Mouse (Mus musculus) intestine, embryonic 14.5 days (tissue): ENCODE results near the gene Zfp518b. TPM values are rescaled to one million over a fixed set of nuclear protein-coding genes. Genes with fewer than 3 reads are reported as not detected.

ENCODE experiments used
- ATAC-seq: fragments of 200-750 bp; cut with Nextera tagmentation; replicated peaks from 2 replicates; pipeline ENCODE4 v1.8.0; 2017; ENCODE audit warnings: low read depth, moderate number of reproducible peaks, moderate TSS enrichment, moderate library complexity; ENCODE audit not compliant: low FRiP score, low TSS enrichment
- DNase-seq: peaks from one replicate; pipeline ENCODE4 v3.0.0-alpha.2; 2018; ENCODE audit warnings: low spot score
- H3K27ac ChIP-seq: fragments of 300-500 bp; sonication (generic); 2 replicates; pipeline ENCODE4 v1.5.1; 2014; ENCODE audit warnings: low read depth, mild to moderate bottlenecking, control low read depth
- H3K27me3 ChIP-seq: fragments of 300-500 bp; sonication (generic); replicated peaks from 2 replicates; pipeline ENCODE4 v1.6.1; 2014; ENCODE audit warnings: low read length, control low read depth; ENCODE audit not compliant: control insufficient read depth, insufficient read depth
- H3K36me3 ChIP-seq: fragments of 300-500 bp; sonication (generic); 2 replicates; pipeline ENCODE4 v1.6.1; 2014; ENCODE audit warnings: low read length, control low read depth; ENCODE audit not compliant: control insufficient read depth, insufficient read depth
- H3K4me1 ChIP-seq: fragments of 300-500 bp; sonication (generic); replicated peaks from 2 replicates; pipeline ENCODE4 v1.6.1; 2014; ENCODE audit warnings: low read length, control low read depth, mixed read lengths; ENCODE audit not compliant: control insufficient read depth, insufficient read depth
- H3K4me2 ChIP-seq: fragments of 300-500 bp; sonication (generic); 2 replicates; pipeline ENCODE4 v1.6.1; 2014; ENCODE audit warnings: low read length
- H3K4me3 ChIP-seq: fragments of 300-500 bp; sonication (generic); 2 replicates; pipeline ENCODE4 v1.5.1; 2014; ENCODE audit warnings: low read depth, low read length, control low read depth, mixed read lengths
- H3K9ac ChIP-seq: fragments of 300-500 bp; sonication (generic); 2 replicates; pipeline ENCODE4 v1.6.1; 2014; ENCODE audit warnings: mild to moderate bottlenecking, low read length
- H3K9me3 ChIP-seq: fragments of 300-500 bp; sonication (generic); 2 replicates; pipeline ENCODE4 v1.6.1; 2016; ENCODE audit warnings: low read length, control low read depth; ENCODE audit not compliant: control insufficient read depth
- WGBS: fragments of 180-500 bp; shearing (Covaris S2); extraction: QIAGEN DNeasy Blood & Tissue Kit; methylation state at CpG from one replicate; pipeline ENCODE4 v1.1.7; 2014; 5-methylcytosine and 5-hydroxymethylcytosine counted together
- polyA plus RNA-seq: library from polyadenylated mRNA; unstranded; fragments of >200 nt; fragmentation: Nextera tagmentation; extraction: Ambion mirVana; gene quantifications from 2 replicates; pipeline ENCODE4 v1.2.1, GENCODE M21; 2014

Zfp518b gene
- polyA plus RNA-seq, 1 experiment from 2014 or later = 17.0 TPM

GRCm38 (mm10) chr5:38692859-38693258 lies 8.2 kb upstream of the Zfp518b start:
- Histone ChIP-seq H3K36me3 (no peaks in the 10 kb centered on the region), H3K27ac (no peak overlapping the region), H3K4me3 (no peak overlapping the region), H3K4me1 (no peaks in the 10 kb centered on the region), H3K27me3 (no peaks in the 10 kb centered on the region), H3K4me2 (no peak overlapping the region), H3K9me3 (no peaks in the 10 kb centered on the region), H3K9ac (no peak overlapping the region)
- WGBS = 72% methylated on average over 6 of the region's 6 CpGs
- ATAC-seq (no peak), DNase-seq (no peak)

- ATAC-seq (no peak), DNase-seq (no peak)
- Histone ChIP-seq H3K4me3 (no peak overlapping the region), H3K27me3 (no peaks in the 10 kb centered on the region), H3K4me1 (no peaks in the 10 kb centered on the region), H3K36me3 (no peaks in the 10 kb centered on the region), H3K9ac (no peak overlapping the region), H3K9me3 (no peaks in the 10 kb centered on the region), H3K4me2 (no peak overlapping the region), H3K27ac (no peak overlapping the region)
- WGBS = 87% methylated on average over 6 of the region's 6 CpGs
Measured at GRCm38 (mm10) chr5:38689186-38689585, 4.6 kb upstream of the Zfp518b start.

GRCm38 (mm10) chr5:38687694-38688093 lies 3.1 kb upstream of the Zfp518b start:
- DNase-seq (no peak), ATAC-seq (no peak)
- no peak overlapping the region for H3K4me3 ChIP-seq
- no peaks in the 10 kb centered on the region for H3K9me3 ChIP-seq
- no peaks in the 10 kb centered on the region for H3K27me3 ChIP-seq
- H3K4me1 ChIP-seq = peaks cover 4% of the 10 kb centered on the region
- H3K4me2 ChIP-seq = no peak overlapping the region
- no peak overlapping the region for H3K9ac ChIP-seq
- H3K27ac ChIP-seq = no peak overlapping the region
- 85% methylated on average over 1 of the region's 1 CpGs for WGBS
- H3K36me3 ChIP-seq = 0 out of 2 replicates have a peak, but pooled peaks cover under 1% of the 10 kb centered on the region

GRCm38 (mm10) chr5:38658836-38659235 lies 25.8 kb downstream of the Zfp518b start:
- no peak overlapping the region for H3K27ac ChIP-seq
- no peak overlapping the region for H3K4me3 ChIP-seq
- DNase-seq (no peak), ATAC-seq (no peak)
- no peaks in the 10 kb centered on the region for H3K36me3 ChIP-seq
- no peaks in the 10 kb centered on the region for H3K27me3 ChIP-seq
- H3K4me1 ChIP-seq = no peaks in the 10 kb centered on the region
- 92% methylated on average over 5 of the region's 5 CpGs for WGBS
- H3K9me3 ChIP-seq = no peaks in the 10 kb centered on the region
- no peak overlapping the region for H3K9ac ChIP-seq
- H3K4me2 ChIP-seq = no peak overlapping the region

GRCm38 (mm10) chr5:38656204-38656603 lies 28.4 kb downstream of the Zfp518b start:
- Histone ChIP-seq H3K27me3 (no peaks in the 10 kb centered on the region), H3K4me2 (no peak overlapping the region), H3K9ac (no peak overlapping the region), H3K4me3 (no peak overlapping the region), H3K36me3 (no peaks in the 10 kb centered on the region), H3K4me1 (no peaks in the 10 kb centered on the region), H3K27ac (no peak overlapping the region), H3K9me3 (no peaks in the 10 kb centered on the region)
- DNase-seq (no peak), ATAC-seq (no peak)
- WGBS = 57% methylated on average over 6 of the region's 6 CpGs

GRCm38 (mm10) chr5:38655421-38655928 lies 29.2 kb downstream of the Zfp518b start:
- no peak overlapping the region for H3K4me2 ChIP-seq
- H3K36me3 ChIP-seq = no peaks in the 10 kb centered on the region
- no peaks in the 10 kb centered on the region for H3K4me1 ChIP-seq
- no peak overlapping the region for H3K9ac ChIP-seq
- H3K9me3 ChIP-seq = no peaks in the 10 kb centered on the region
- no peaks in the 10 kb centered on the region for H3K27me3 ChIP-seq
- H3K4me3 ChIP-seq = no peak overlapping the region
- DNase-seq (no peak), ATAC-seq (no peak)
- H3K27ac ChIP-seq = no peak overlapping the region
- 66% methylated on average over 12 of the region's 12 CpGs for WGBS

GRCm38 (mm10) chr5:38654571-38654970 lies 30.1 kb downstream of the Zfp518b start:
- no peaks in the 10 kb centered on the region for H3K36me3 ChIP-seq
- H3K4me1 ChIP-seq = no peaks in the 10 kb centered on the region
- no peak overlapping the region for H3K9ac ChIP-seq
- no peaks in the 10 kb centered on the region for H3K27me3 ChIP-seq
- DNase-seq (no peak), ATAC-seq (no peak)
- no peak overlapping the region for H3K4me2 ChIP-seq
- no peak overlapping the region for H3K27ac ChIP-seq
- no peak overlapping the region for H3K4me3 ChIP-seq
- no peaks in the 10 kb centered on the region for H3K9me3 ChIP-seq
- WGBS = 65% methylated on average over 1 of the region's 1 CpGs

GRCm38 (mm10) chr5:38653101-38653500 lies 31.5 kb downstream of the Zfp518b start:
- H3K9ac ChIP-seq = no peak overlapping the region
- H3K27me3 ChIP-seq = no peaks in the 10 kb centered on the region
- no peaks in the 10 kb centered on the region for H3K36me3 ChIP-seq
- H3K4me2 ChIP-seq = no peak overlapping the region
- H3K9me3 ChIP-seq = no peaks in the 10 kb centered on the region
- 63% methylated on average over 2 of the region's 2 CpGs for WGBS
- no peak for DNase-seq
- no peaks in the 10 kb centered on the region for H3K4me1 ChIP-seq
- no peak for ATAC-seq
- no peak overlapping the region for H3K4me3 ChIP-seq
- no peak overlapping the region for H3K27ac ChIP-seq

- no peak overlapping the region for H3K27ac ChIP-seq
- 65% methylated on average over 5 of the region's 5 CpGs for WGBS
- no peak overlapping the region for H3K4me3 ChIP-seq
- no peaks in the 10 kb centered on the region for H3K27me3 ChIP-seq
- no peak overlapping the region for H3K4me2 ChIP-seq
- DNase-seq (no peak), ATAC-seq (no peak)
- H3K4me1 ChIP-seq = no peaks in the 10 kb centered on the region
- no peak overlapping the region for H3K9ac ChIP-seq
- no peaks in the 10 kb centered on the region for H3K36me3 ChIP-seq
- no peaks in the 10 kb centered on the region for H3K9me3 ChIP-seq
Measured at GRCm38 (mm10) chr5:38651455-38651854, 33.2 kb downstream of the Zfp518b start.
